Mouse (Mus musculus): ENCODE data around the gene Nhlrc1. TPM values are rescaled to one million over a fixed set of nuclear protein-coding genes. Genes with fewer than 3 reads are reported as not detected.
A peak's percentile ranks its signal among the peaks of the same experiment; 100 is the strongest.

Nhlrc1 gene
- total RNA-seq, 2 experiments from 2014 or later: 16.5 to 18.9 TPM

DNA sequence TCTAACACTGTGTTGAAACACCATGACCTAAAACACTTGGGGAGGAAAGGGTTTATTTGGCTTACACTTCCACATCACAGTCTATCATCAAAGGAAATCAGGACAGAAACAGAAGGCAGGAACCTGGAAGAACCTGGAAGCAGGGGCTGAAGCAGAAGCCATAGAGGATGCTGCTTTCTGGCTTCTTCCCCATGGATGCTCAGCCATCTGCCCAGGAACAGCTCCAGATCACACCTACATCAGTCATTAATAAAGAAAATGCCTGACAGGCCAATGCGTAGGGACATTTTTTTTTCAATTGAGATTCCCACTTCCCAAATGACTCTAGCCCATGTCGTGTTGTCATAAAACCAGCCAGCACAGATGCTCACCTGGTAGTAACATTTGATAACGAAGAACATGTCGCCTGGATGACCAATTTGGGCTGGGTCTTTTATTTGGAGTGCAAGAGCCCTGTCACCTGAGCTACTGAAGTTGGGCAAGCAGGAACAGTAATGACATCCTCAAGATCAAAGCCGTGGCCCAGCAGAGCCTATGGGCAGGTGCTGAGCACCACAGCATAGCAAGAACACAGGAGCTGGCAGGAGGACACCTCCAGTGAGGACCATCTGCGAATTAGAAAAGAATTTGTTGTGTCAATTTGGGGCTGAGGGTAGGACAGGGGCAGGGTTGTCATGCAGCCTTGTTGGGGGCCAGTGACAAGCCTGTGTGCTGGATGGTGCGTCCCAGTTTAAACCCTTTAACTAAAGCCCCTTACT is 22.0 kb downstream of the Nhlrc1 start:
- TF ChIP-seq CTCF (conservative IDR thresholded peaks at IDR 0.05): no peak
- Histone ChIP-seq H3K4me3 (no peak overlapping the region), H3K27ac (no peak overlapping the region)
- DNase-seq (ENCODE audit: low spot score in 2 of 2): no peak

GRCm38 (mm10) chr13:46990376-46991011 is 24.2 kb downstream of the Nhlrc1 start:
- TF ChIP-seq CTCF (conservative IDR thresholded peaks at IDR 0.05): no peak
- H3K27ac ChIP-seq: no peak overlapping the region
- H3K4me3 ChIP-seq: no peak overlapping the region
- no peak for DNase-seq (ENCODE audit: low spot score in 2 of 2)

- no peak for DNase-seq (ENCODE audit: low spot score in 2 of 2)
- TF ChIP-seq CTCF (conservative IDR thresholded peaks at IDR 0.05): no peak
- Histone ChIP-seq H3K27ac (no peak overlapping the region), H3K4me3 (no peak overlapping the region)
Observed at GRCm38 (mm10) chr13:46987941-46988340, 26.7 kb downstream of the Nhlrc1 start.

- Histone ChIP-seq H3K4me3 (no peak overlapping the region), H3K27ac (no peak overlapping the region)
- DNase-seq (ENCODE audit: low spot score in 2 of 2): no peak
- TF ChIP-seq CTCF (conservative IDR thresholded peaks at IDR 0.05): no peak
Observed at GRCm38 (mm10) chr13:46986208-46986607, 28.4 kb downstream of the Nhlrc1 start.

- no peak overlapping the region for H3K4me3 ChIP-seq
- no peak for TF ChIP-seq CTCF (conservative IDR thresholded peaks at IDR 0.05)
- no peak for DNase-seq (ENCODE audit: low spot score in 2 of 2)
- H3K27ac ChIP-seq: no peak overlapping the region
Observed at GRCm38 (mm10) chr13:46983878-46984277, 30.8 kb downstream of the Nhlrc1 start.

DNA sequence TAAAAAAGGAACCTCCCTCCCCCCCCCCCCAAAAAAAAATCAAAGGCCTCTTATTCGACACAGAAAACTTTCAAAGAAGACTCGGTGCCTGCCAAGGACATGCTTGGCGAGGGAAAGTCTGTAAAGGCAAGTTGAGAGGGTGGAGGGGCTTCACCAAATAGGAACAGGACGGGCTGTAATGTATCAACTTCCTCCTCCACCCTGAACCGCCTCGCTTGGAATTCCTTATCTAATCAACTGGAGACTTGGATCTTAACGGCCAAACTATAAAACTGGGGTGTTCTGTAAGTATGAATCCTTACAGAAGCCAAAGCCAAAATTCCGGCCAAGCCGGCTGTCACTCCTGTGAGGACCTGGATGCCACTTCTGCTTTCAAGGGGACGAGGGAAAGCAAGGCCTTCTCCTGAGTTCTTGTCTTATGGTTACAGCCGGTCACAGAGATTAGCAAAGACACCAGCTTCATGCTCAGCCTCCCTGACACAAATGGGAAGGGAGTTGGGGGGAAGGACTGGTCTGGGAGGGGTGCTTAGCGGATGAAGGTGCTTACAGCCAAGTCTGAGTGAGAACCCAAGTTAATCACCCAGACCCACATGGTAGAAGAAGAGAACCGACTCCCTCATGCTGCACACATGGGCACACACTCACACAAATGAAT is 34.7 kb downstream of the Nhlrc1 start:
- Histone ChIP-seq H3K4me3 (no peak overlapping the region), H3K27ac (peak overlapping the region; percentile 68)
- no peak for DNase-seq (ENCODE audit: low spot score in 2 of 2)
- TF ChIP-seq CTCF (conservative IDR thresholded peaks at IDR 0.05): no peak

DNA sequence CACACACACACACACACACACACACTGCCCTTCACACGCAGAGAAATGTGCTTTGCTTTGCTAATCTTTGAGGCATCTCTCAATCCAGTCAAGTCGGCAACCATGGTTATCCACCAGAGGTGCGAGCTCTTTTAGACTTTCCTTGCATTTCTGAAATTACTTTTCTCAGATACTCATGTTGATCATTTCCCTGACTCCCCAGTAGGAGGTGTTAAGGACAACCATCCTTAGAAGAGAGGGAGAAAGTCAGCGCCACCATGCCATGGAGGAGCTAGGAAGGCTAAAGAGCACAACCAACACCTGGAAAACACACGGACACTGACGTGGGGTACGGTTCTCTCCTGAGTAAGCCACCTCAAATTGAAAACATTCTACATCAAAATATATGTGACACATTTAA is 38.1 kb downstream of the Nhlrc1 start:
- TF ChIP-seq CTCF (conservative IDR thresholded peaks at IDR 0.05): peak; percentile 56
- no peak for DNase-seq (ENCODE audit: low spot score in 2 of 2)
- no peak overlapping the region for H3K4me3 ChIP-seq
- H3K27ac ChIP-seq: no peak overlapping the region

- no peak overlapping the region for H3K4me3 ChIP-seq
- TF ChIP-seq CTCF (conservative IDR thresholded peaks at IDR 0.05): no peak
- no peak overlapping the region for H3K27ac ChIP-seq
- no peak for DNase-seq (ENCODE audit: low spot score in 2 of 2)
Observed at GRCm38 (mm10) chr13:46975930-46976329, 38.7 kb downstream of the Nhlrc1 start.

- TF ChIP-seq CTCF (conservative IDR thresholded peaks at IDR 0.05): no peak
- DNase-seq (ENCODE audit: low spot score in 2 of 2): no peak
- Histone ChIP-seq H3K4me3 (peak overlapping the region; percentile 45), H3K27ac (peak overlapping the region; percentile 69)
Observed at GRCm38 (mm10) chr13:46975031-46975551, 39.6 kb downstream of the Nhlrc1 start.

DNA sequence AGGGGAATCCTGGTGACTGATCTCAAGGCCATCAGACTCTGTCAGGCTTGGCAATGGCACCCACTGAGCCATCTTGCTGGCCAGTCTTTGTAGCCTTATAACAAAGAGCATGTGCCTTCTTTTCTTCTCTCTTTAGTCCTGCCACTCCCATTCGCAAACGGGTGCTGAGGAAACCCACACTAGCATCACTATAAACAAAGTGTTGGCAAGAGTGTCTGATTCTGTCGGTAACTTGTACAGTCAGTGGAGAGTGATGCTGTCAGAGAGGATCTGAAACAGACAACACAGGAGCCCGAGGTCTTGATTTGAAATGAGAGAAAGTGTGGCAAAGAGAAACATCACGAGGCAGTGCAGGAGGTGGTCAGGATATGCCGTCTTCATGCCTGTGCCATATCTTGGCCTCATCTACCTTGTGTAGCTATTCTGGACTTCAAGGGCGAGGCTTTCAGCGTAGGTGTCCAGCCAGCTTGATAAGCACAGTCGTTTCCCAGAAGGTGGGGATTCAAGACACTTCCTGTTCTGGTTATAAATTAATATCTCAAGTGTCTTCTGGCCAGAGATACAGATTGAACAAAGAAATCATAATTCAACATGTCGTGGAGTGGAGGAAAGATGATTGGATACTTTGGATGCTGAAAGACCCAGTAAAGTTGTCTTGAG is 44.2 kb downstream of the Nhlrc1 start:
- no peak for TF ChIP-seq CTCF (conservative IDR thresholded peaks at IDR 0.05)
- DNase-seq (ENCODE audit: low spot score in 2 of 2): no peak
- H3K27ac ChIP-seq: no peak overlapping the region
- H3K4me3 ChIP-seq: no peak overlapping the region

DNA sequence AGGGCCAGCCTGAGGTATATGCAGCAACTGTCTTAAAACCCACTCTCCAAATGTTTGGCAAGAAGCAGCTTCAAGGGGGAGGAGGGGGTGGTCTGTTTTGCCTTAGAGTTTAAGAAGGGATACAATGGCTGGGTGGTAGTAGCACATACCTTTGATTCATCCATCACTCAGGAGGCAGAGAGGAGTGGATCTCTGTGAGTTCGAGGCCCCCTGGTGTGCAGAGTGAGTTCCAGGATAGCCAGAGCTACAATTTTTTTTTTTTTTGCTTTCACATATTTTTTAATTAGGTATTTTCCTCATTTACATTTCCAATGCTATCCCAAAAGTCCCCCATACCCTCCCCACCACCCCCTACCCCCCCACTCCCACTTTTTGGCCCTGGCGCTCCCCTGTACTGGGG is 46.0 kb downstream of the Nhlrc1 start:
- TF ChIP-seq CTCF (conservative IDR thresholded peaks at IDR 0.05): peak; percentile 36
- no peak for DNase-seq (ENCODE audit: low spot score in 2 of 2)
- H3K27ac ChIP-seq: no peak overlapping the region
- no peak overlapping the region for H3K4me3 ChIP-seq

GRCm38 (mm10) chr13:46967308-46967707 is 47.3 kb downstream of the Nhlrc1 start:
- no peak for TF ChIP-seq CTCF (conservative IDR thresholded peaks at IDR 0.05)
- Histone ChIP-seq H3K27ac (no peak overlapping the region), H3K4me3 (no peak overlapping the region)
- no peak for DNase-seq (ENCODE audit: low spot score in 2 of 2)

Other genes starting within 250 kb of the Nhlrc1 start
- gene Kif13a, start 85.0 kb downstream of the Nhlrc1 start, total RNA-seq (2021): 10 to 100 TPM; 20.9 to 21.7 TPM
- gene Kdm1b, start 28.6 kb upstream of the Nhlrc1 start, total RNA-seq (2021): 1 to 10 TPM; 7.5 to 9.8 TPM
- gene Tpmt, start 29.9 kb upstream of the Nhlrc1 start, total RNA-seq (2021): 10 to 100 TPM; 10.5 to 12.4 TPM
- 10 to 100 TPM; 48.3 to 50.0 TPM for gene Dek, start 91.4 kb upstream of the Nhlrc1 start, total RNA-seq (2021)
- 10 to 100 TPM; 11.4 to 11.6 TPM for gene Rnf144b, start 107.8 kb upstream of the Nhlrc1 start, total RNA-seq (2021)

Measured in layer of hippocampus, adult 2 months (tissue).